Mouse (Mus musculus) CH12.LX (cell line): Measurements from ENCODE around the gene Pdgfc. TPM values are rescaled to one million over a fixed set of nuclear protein-coding genes. Genes with fewer than 3 reads are reported as not detected.

ENCODE experiments used
- DNase-seq: peaks from one replicate; pipeline ENCODE4 v3.0.0-alpha.2; 2013; ENCODE audit errors: extremely low read depth
- H3K27ac ChIP-seq: 2 replicates; pipeline ENCODE4 v1.5.1; 2012; ENCODE audit warnings: low read depth, mild to moderate bottlenecking, control low read depth, moderate library complexity; ENCODE audit not compliant: insufficient read depth
- H3K27me3 ChIP-seq: replicated peaks from 2 replicates; pipeline ENCODE3; 2012; ENCODE audit warnings: inconsistent platforms
- H3K36me3 ChIP-seq, 2 experiments: replicated peaks in 1 of 2; 2 replicates each; pipeline versions ENCODE3 to v1.6.1; 2012; ENCODE audit warnings: inconsistent platforms in 1 of 2, low read length in 1 of 2, mild to moderate bottlenecking in 1 of 2, mixed read lengths in 1 of 2, moderate library complexity in 1 of 2; ENCODE audit not compliant: control insufficient read depth in 1 of 2, insufficient read depth in 1 of 2
- H3K4me1 ChIP-seq, 2 experiments: 2 replicates each; pipeline ENCODE4 v1.6.1; 2012; ENCODE audit warnings: inconsistent platforms in 1 of 2, moderate library complexity in 1 of 2; ENCODE audit not compliant: insufficient read depth in 2 of 2, control insufficient read depth in 1 of 2
- H3K4me2 ChIP-seq: 2 replicates; pipeline ENCODE4 v1.6.1; 2012; ENCODE audit warnings: low read depth, mild to moderate bottlenecking, control low read depth; ENCODE audit not compliant: poor library complexity, insufficient read depth, severe bottlenecking
- H3K4me3 ChIP-seq, 3 experiments: fragments of 150-350 bp in 1 of 3; sonication (generic) in 1 of 3; replicated peaks in 1 of 3; 2 replicates each; pipeline versions ENCODE3 to v1.5.1; 2011 to 2012; ENCODE audit warnings: low read depth in 2 of 3, low read length in 2 of 3, mild to moderate bottlenecking in 2 of 3, moderate library complexity in 2 of 3, control low read depth in 1 of 3, improper control_type of control experiment in 1 of 3, inconsistent platforms in 1 of 3, mixed read lengths in 1 of 3; ENCODE audit not compliant: poor library complexity in 1 of 3
- H3K79me2 ChIP-seq: replicated peaks from 2 replicates; pipeline ENCODE4 v1.6.1; 2012; ENCODE audit warnings: mild to moderate bottlenecking, moderate library complexity; ENCODE audit not compliant: control insufficient read depth, poor library complexity, insufficient read depth, severe bottlenecking; ENCODE audit errors: extremely low read depth
- H3K9ac ChIP-seq: 2 replicates; pipeline ENCODE4 v1.6.1; 2012; ENCODE audit warnings: low read depth, mild to moderate bottlenecking, control low read depth, moderate library complexity; ENCODE audit not compliant: insufficient read depth
- H3K9me3 ChIP-seq: replicated peaks from 2 replicates; pipeline ENCODE3; 2012; ENCODE audit warnings: low read length, inconsistent platforms, mixed read lengths
- CTCF ChIP-seq, 2 experiments: IDR thresholded peaks in 1 of 2; conservative IDR thresholded peaks in 1 of 2; 2 replicates each; pipeline ENCODE4 v1.5.1; 2011 to 2012; ENCODE audit warnings: low read depth in 2 of 2, low read length in 2 of 2, improper control_type of control experiment in 1 of 2, inconsistent platforms in 1 of 2, mild to moderate bottlenecking in 1 of 2, moderate library complexity in 1 of 2
- ELF1 ChIP-seq: IDR thresholded peaks from 2 replicates; pipeline ENCODE4 v1.6.1; 2014; ENCODE audit warnings: low read depth, mild to moderate bottlenecking, inconsistent platforms, low read length, improper control_type of control experiment
- EP300 ChIP-seq: IDR thresholded peaks from 2 replicates; pipeline ENCODE4 v1.6.1; 2011; ENCODE audit warnings: low read length, improper control_type of control experiment
- GABPA ChIP-seq: IDR thresholded peaks from 2 replicates; pipeline ENCODE4 v1.6.1; 2012; ENCODE audit warnings: low read depth, low read length, improper control_type of control experiment, inconsistent platforms; ENCODE audit not compliant: insufficient replicate concordance
- HCFC1 ChIP-seq: IDR thresholded peaks from 2 replicates; pipeline ENCODE4 v1.6.1; 2012; ENCODE audit warnings: low read depth, mild to moderate bottlenecking, inconsistent platforms, low read length, improper control_type of control experiment
- IRF4 ChIP-seq: IDR thresholded peaks from 2 replicates; pipeline ENCODE4 v1.6.1; 2014; ENCODE audit warnings: low read depth, mild to moderate bottlenecking, inconsistent platforms, low read length, improper control_type of control experiment
- KAT2A ChIP-seq: IDR thresholded peaks from 2 replicates; pipeline ENCODE4 v1.6.1; 2012; ENCODE audit warnings: low read length, improper control_type of control experiment, inconsistent platforms; ENCODE audit not compliant: insufficient replicate concordance
- MXI1 ChIP-seq: IDR thresholded peaks from 2 replicates; pipeline ENCODE4 v1.6.1; 2011; ENCODE audit warnings: mild to moderate bottlenecking, low read depth, low read length, improper control_type of control experiment
- MYC ChIP-seq: IDR thresholded peaks from 2 replicates; pipeline ENCODE4 v1.6.1; 2011; ENCODE audit warnings: low read depth, mild to moderate bottlenecking, improper control_type of control experiment, low read length
- NRF1 ChIP-seq: IDR thresholded peaks from 2 replicates; pipeline ENCODE4 v1.6.1; 2014; ENCODE audit warnings: low read depth, mild to moderate bottlenecking, inconsistent platforms, low read length, improper control_type of control experiment, moderate library complexity
- PAX5 ChIP-seq: IDR thresholded peaks from 2 replicates; pipeline ENCODE4 v1.6.1; 2012; ENCODE audit warnings: low read length, inconsistent platforms, mixed read lengths
- POLR2AphosphoS2 ChIP-seq: IDR thresholded peaks from 2 replicates; pipeline ENCODE4 v1.6.1; 2011; ENCODE audit warnings: low read depth, low read length, improper control_type of control experiment
- RAD21 ChIP-seq: IDR thresholded peaks from 2 replicates; pipeline ENCODE4 v1.6.1; 2011; ENCODE audit warnings: low read depth, mild to moderate bottlenecking, low read length, improper control_type of control experiment, moderate library complexity
- RCOR1 ChIP-seq: conservative IDR thresholded peaks from 2 replicates; pipeline ENCODE4 v1.6.1; 2012; ENCODE audit warnings: low read depth, mild to moderate bottlenecking, inconsistent platforms, low read length, improper control_type of control experiment
- SIN3A ChIP-seq: IDR thresholded peaks from 2 replicates; pipeline ENCODE4 v1.6.1; 2012; ENCODE audit warnings: low read length, improper control_type of control experiment, inconsistent platforms
- SMC3 ChIP-seq: IDR thresholded peaks from 2 replicates; pipeline ENCODE4 v1.6.1; 2011; ENCODE audit warnings: low read depth, low read length, improper control_type of control experiment
- TBP ChIP-seq: conservative IDR thresholded peaks from 2 replicates; pipeline ENCODE4 v1.6.1; 2011; ENCODE audit warnings: low read depth, low read length, improper control_type of control experiment
- UBTF ChIP-seq: IDR thresholded peaks from 2 replicates; pipeline ENCODE4 v1.6.1; 2012; ENCODE audit warnings: low read depth, mild to moderate bottlenecking, inconsistent platforms, low read length, improper control_type of control experiment, moderate library complexity
- USF1 ChIP-seq: IDR thresholded peaks from 2 replicates; pipeline ENCODE4 v1.6.1; 2014; ENCODE audit warnings: low read depth, mild to moderate bottlenecking, inconsistent platforms, low read length, improper control_type of control experiment
- USF2 ChIP-seq: conservative IDR thresholded peaks from 2 replicates; pipeline ENCODE4 v1.6.1; 2011; ENCODE audit warnings: low read depth, low read length, improper control_type of control experiment
- ZC3H11A ChIP-seq: IDR thresholded peaks from 2 replicates; pipeline ENCODE4 v1.6.1; 2012; ENCODE audit warnings: low read depth, mild to moderate bottlenecking, inconsistent platforms, low read length, improper control_type of control experiment
- ZKSCAN1 ChIP-seq: IDR thresholded peaks from 2 replicates; pipeline ENCODE4 v1.6.1; 2012; ENCODE audit warnings: low read depth, inconsistent platforms, low read length, improper control_type of control experiment, borderline replicate concordance
- dilution Hi-C: fragments of 300-500 bp; cut with MboI; formaldehyde crosslinking; loops from 2 replicates; pipeline ENCODE4 v1.14.3; 2020; ENCODE audit warnings: low sequenced_read_pairs; ENCODE audit not compliant: extremely low pct_unique_long_range_greater_than_20kb, extremely low pct_ligation_motif_present
- in situ Hi-C: fragments of 300-500 bp; cut with MboI; formaldehyde crosslinking; loops from 3 replicates; pipeline ENCODE4 v1.14.3; 2019; ENCODE audit warnings: low sequenced_read_pairs, low pct_ligation_motif_present, low pct_unique_long_range_greater_than_20kb, mixed read lengths
- polyA plus RNA-seq: library from polyadenylated mRNA; unstranded; fragments of >175 nt; gene quantifications from 2 replicates; pipeline ENCODE4 v1.2.1, GENCODE M21; 2012; ENCODE audit warnings: low read depth; ENCODE audit not compliant: insufficient read length
- total RNA-seq, 2 experiments: library from RNA; depleted of rRNA; stranded (reverse); fragments of 300-350 nt in 1 of 2; fragments of >200 nt in 1 of 2; gene quantifications; 2 replicates each; pipeline ENCODE4 v1.2.3; 2012 to 2014

Gene Pdgfc
- total and polyA plus RNA-seq, 3 experiments = 0.09 to 0.20 (median 0.17) TPM

DNA sequence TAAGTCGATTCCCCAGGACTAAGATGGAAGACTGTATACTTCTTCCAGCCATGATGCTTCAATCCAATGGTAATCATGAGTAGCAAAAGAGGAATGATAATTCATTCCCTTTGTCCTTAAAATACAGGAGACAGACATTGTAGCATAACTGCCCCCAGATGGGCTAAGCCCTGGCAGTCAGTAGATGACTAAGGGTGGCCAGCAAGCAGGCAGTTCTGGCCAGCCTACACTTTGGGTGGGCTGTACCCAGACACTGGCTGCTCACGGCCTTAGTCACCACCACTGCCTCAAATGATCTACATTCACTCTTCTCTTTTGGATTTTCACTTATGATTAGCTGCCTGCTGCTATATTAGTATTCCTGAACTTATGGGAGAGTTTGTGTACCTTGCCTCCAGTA, 5.9 kb upstream of the Pdgfc start:
- Histone ChIP-seq H3K4me1 (peaks cover 0 to 5% of the 10 kb centered on the region in 2 experiments; a peak in 2 of 4 replicates), H3K79me2 (no peaks in the 10 kb centered on the region), H3K9me3 (no peaks in the 10 kb centered on the region), H3K27ac (no peak overlapping the region), H3K4me3 (no peak overlapping the region), H3K27me3 (no peaks in the 10 kb centered on the region), H3K4me2 (no peak overlapping the region), H3K36me3 (no peaks in the 10 kb centered on the region), H3K9ac (no peak overlapping the region)
- dilution Hi-C loops = no loop called here
- no peak for TF ChIP-seq POLR2AphosphoS2
- no peak for TF ChIP-seq SMC3
- no peak for TF ChIP-seq NRF1
- TF ChIP-seq RAD21 = no peak
- TF ChIP-seq GABPA = no peak
- no peak for TF ChIP-seq IRF4
- no peak for TF ChIP-seq PAX5
- in situ Hi-C loops = loop anchor here (10.0 to 25.0 kb wide), 2 partner anchors 757 to 894 kb away; no protein-coding TSS in a partner anchor
- DNase-seq = no peak

DNA sequence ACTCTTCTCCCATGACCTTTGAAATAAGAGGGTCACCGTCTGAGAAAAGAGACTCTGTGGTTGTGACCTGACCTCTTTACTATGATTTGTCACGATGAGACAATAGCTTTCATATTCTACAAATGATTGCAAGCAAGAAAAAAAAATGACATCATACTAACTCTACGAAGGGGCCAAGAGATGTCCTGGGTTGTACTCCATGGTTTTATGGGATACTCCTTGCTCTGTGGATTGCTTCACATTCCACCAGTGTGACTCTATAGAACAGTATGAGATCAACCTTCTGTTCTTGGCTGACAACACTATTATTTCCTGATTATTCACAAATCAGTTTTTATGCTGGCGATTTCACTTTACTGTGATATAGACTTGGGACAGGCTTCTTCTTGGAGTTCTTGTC, 4.2 kb upstream of the Pdgfc start:
- Histone ChIP-seq H3K4me1 (peaks cover 0 to 5% of the 10 kb centered on the region in 2 experiments; a peak in 2 of 4 replicates), H3K27me3 (peaks cover 2% of the 10 kb centered on the region), H3K4me2 (no peak overlapping the region), H3K27ac (no peak overlapping the region), H3K9me3 (no peaks in the 10 kb centered on the region), H3K79me2 (no peaks in the 10 kb centered on the region), H3K4me3 (no peak overlapping the region), H3K9ac (no peak overlapping the region), H3K36me3 (no peaks in the 10 kb centered on the region)
- TF ChIP-seq USF1 (no peak), MYC (no peak), RAD21 (no peak), HCFC1 (no peak), GABPA (no peak), RCOR1 (no peak), TBP (no peak), ZC3H11A (no peak), MXI1 (no peak), USF2 (no peak), CTCF (conservative IDR thresholded peaks at IDR 0.05 in 1 of 2, IDR thresholded peaks at IDR 0.05 in 1 of 2; ENCODE audit: low read depth in 2 of 2, low read length in 2 of 2) (no peak), EP300 (no peak), SIN3A (no peak), POLR2AphosphoS2 (no peak), KAT2A (no peak), UBTF (no peak), ZKSCAN1 (no peak), ELF1 (no peak), IRF4 (no peak)
- dilution Hi-C loops (no loop called here), in situ Hi-C loops (loop anchor here (10.0 to 25.0 kb wide), 2 partner anchors 755 to 893 kb away; no protein-coding TSS in a partner anchor)
- no peak for DNase-seq
